Mouse (Mus musculus) liver, embryonic 14.5 days (tissue): ENCODE measurements around the gene Tnfsf13b. TPM values are rescaled to one million over a fixed set of nuclear protein-coding genes. Genes with fewer than 3 reads are reported as not detected.

Source experiments
- ATAC-seq: fragments of 200-750 bp; cut with Nextera tagmentation; 2 replicates; pipeline ENCODE4 v1.8.0; 2017; ENCODE audit warnings: moderate number of reproducible peaks, mild to moderate bottlenecking, moderate library complexity; ENCODE audit not compliant: insufficient read depth
- DNase-seq, 3 experiments: peaks; one replicate each; pipeline ENCODE4 v3.0.0-alpha.2; 2012 to 2013; ENCODE audit warnings: low read depth in 3 of 3, low spot score in 3 of 3
- H3K27ac ChIP-seq: fragments of 300-500 bp; sonication (generic); 2 replicates; pipeline ENCODE4 v1.5.1; 2014; ENCODE audit warnings: moderate library complexity, mild to moderate bottlenecking, control low read depth, inconsistent platforms
- H3K27me3 ChIP-seq: fragments of 300-500 bp; sonication (generic); 2 replicates; pipeline ENCODE4 v1.6.1; 2014; ENCODE audit warnings: mild to moderate bottlenecking, low read length, moderate library complexity; ENCODE audit not compliant: control insufficient read depth, insufficient read depth
- H3K36me3 ChIP-seq: fragments of 300-500 bp; sonication (generic); replicated peaks from 2 replicates; pipeline ENCODE4 v1.6.1; 2014; ENCODE audit warnings: low read depth; ENCODE audit not compliant: control insufficient read depth, insufficient read depth
- H3K4me1 ChIP-seq, 2 experiments: fragments of 200-500 bp in 1 of 2; fragments of 300-500 bp in 1 of 2; sonication (generic) in 1 of 2; replicated peaks; 2 replicates each; pipeline ENCODE4 v1.6.1; 2012 to 2014; ENCODE audit warnings: antibody characterized with exemption in 1 of 2, inconsistent platforms in 1 of 2, low read length in 1 of 2; ENCODE audit not compliant: control insufficient read depth in 2 of 2, insufficient read depth in 2 of 2
- H3K4me2 ChIP-seq: fragments of 300-500 bp; sonication (generic); 2 replicates; pipeline ENCODE4 v1.6.1; 2014; ENCODE audit warnings: low read depth, mild to moderate bottlenecking, control low read depth, moderate library complexity
- H3K4me3 ChIP-seq, 2 experiments: fragments of 200-500 bp in 1 of 2; fragments of 300-500 bp in 1 of 2; sonication (generic) in 1 of 2; 2 replicates each; pipeline ENCODE4 v1.5.1; 2012 to 2014; ENCODE audit warnings: low read depth in 2 of 2, low read length in 2 of 2, mild to moderate bottlenecking in 2 of 2, control low read depth in 1 of 2, inconsistent platforms in 1 of 2, moderate library complexity in 1 of 2; ENCODE audit not compliant: insufficient read depth in 1 of 2
- H3K9ac ChIP-seq: fragments of 300-500 bp; sonication (generic); replicated peaks from 2 replicates; pipeline ENCODE4 v1.6.1; 2014; ENCODE audit warnings: mild to moderate bottlenecking, control low read depth, moderate library complexity
- H3K9me3 ChIP-seq: fragments of 300-500 bp; sonication (generic); 2 replicates; pipeline ENCODE4 v1.6.1; 2016; ENCODE audit warnings: low read length, mixed read lengths; ENCODE audit not compliant: control insufficient read depth
- CTCF ChIP-seq: IDR thresholded peaks from 2 replicates; pipeline ENCODE4 v1.5.1; 2016; ENCODE audit warnings: antibody characterized with exemption, low read depth, control low read depth
- EP300 ChIP-seq: IDR thresholded peaks from 2 replicates; pipeline ENCODE4 v1.6.1; 2016; ENCODE audit warnings: antibody characterized with exemption, low read depth
- WGBS: fragments of 180-500 bp; shearing (Covaris S2); extraction: QIAGEN DNeasy Blood & Tissue Kit; methylation state at CpG from one replicate; pipeline ENCODE4 v1.1.7; 2014; ENCODE audit not compliant: insufficient replicate concordance; 5-methylcytosine and 5-hydroxymethylcytosine counted together
- polyA plus RNA-seq, 2 experiments: library from polyadenylated mRNA; depleted of rRNA in 1 of 2; stranded (reverse) in 1 of 2; unstranded in 1 of 2; fragments of >200 nt; fragmentation: Nextera tagmentation in 1 of 2; extraction: Ambion mirVana in 1 of 2; gene quantifications; 2 replicates each; pipeline versions ENCODE4 v1.2.1 to v1.2.3; 2012 to 2014

Tnfsf13b gene
- polyA plus RNA-seq, 2 experiments = 0.15 to 0.17 TPM

GRCm38 (mm10) chr8:9975898-9976611, 30.2 kb upstream of the Tnfsf13b start:
- peaks cover 4% of the 10 kb centered on the region for H3K36me3 ChIP-seq
- peak overlapping the region; percentile 87 for H3K4me2 ChIP-seq
- TF ChIP-seq EP300 (no peak), CTCF (peak; percentile 76)
- DNase-seq (peak; percentile 93 to 95 (median 93)), ATAC-seq (peak; percentile 91)
- peak overlapping the region; percentile 64 to 71 for H3K4me3 ChIP-seq
- WGBS = under 1% methylated on average over 46 of the region's 47 CpGs
- no peaks in the 10 kb centered on the region for H3K27me3 ChIP-seq
- peaks cover 15 to 29% of the 10 kb centered on the region in 2 experiments for H3K4me1 ChIP-seq
- H3K9ac ChIP-seq = peak overlapping the region; percentile 58
- H3K27ac ChIP-seq = no peak overlapping the region
- H3K9me3 ChIP-seq = no peaks in the 10 kb centered on the region

- peak overlapping the region; percentile 74 to 79 for H3K4me3 ChIP-seq
- 32% methylated on average over 15 of the region's 15 CpGs for WGBS
- H3K27ac ChIP-seq = peak overlapping the region; percentile 34
- peaks cover 3% of the 10 kb centered on the region for H3K36me3 ChIP-seq
- TF ChIP-seq CTCF = no peak
- TF ChIP-seq EP300 = no peak
- H3K27me3 ChIP-seq = no peaks in the 10 kb centered on the region
- H3K4me1 ChIP-seq = peaks cover 15 to 29% of the 10 kb centered on the region in 2 experiments
- peak overlapping the region; percentile 87 for H3K4me2 ChIP-seq
- no peak for DNase-seq
- peak overlapping the region; percentile 64 for H3K9ac ChIP-seq
- ATAC-seq = no peak
- H3K9me3 ChIP-seq = no peaks in the 10 kb centered on the region
Observed at GRCm38 (mm10) chr8:9977016-9977415, 29.3 kb upstream of the Tnfsf13b start.

- TF ChIP-seq CTCF (no peak), EP300 (no peak)
- peak; percentile 71 for ATAC-seq
- H3K4me3 ChIP-seq = peak within 1 kb of the TSS; percentile 74 to 79
- peaks cover 15 to 29% of the 10 kb centered on the region in 2 experiments for H3K4me1 ChIP-seq
- H3K4me2 ChIP-seq = peak within 1 kb of the TSS; percentile 87
- peak within 1 kb of the TSS; percentile 48 for H3K27ac ChIP-seq
- no peaks in the 10 kb centered on the region for H3K27me3 ChIP-seq
- H3K36me3 ChIP-seq = no peaks in the 10 kb centered on the region
- H3K9me3 ChIP-seq = no peaks in the 10 kb centered on the region
- H3K9ac ChIP-seq = peak within 1 kb of the TSS; percentile 64
- WGBS = under 1% methylated on average over 67 of the region's 68 CpGs
- DNase-seq = peak; percentile 92 to 94 (median 93)
Observed at GRCm38 (mm10) chr8:9977573-9978314, 28.5 kb upstream of the Tnfsf13b start, which contains the start of the genes Lig4 and Abhd13. TSS of gene Lig4 (minus strand) at chr8:9977686. TSS of gene Abhd13 (plus strand) at chr8:9977707.

DNA sequence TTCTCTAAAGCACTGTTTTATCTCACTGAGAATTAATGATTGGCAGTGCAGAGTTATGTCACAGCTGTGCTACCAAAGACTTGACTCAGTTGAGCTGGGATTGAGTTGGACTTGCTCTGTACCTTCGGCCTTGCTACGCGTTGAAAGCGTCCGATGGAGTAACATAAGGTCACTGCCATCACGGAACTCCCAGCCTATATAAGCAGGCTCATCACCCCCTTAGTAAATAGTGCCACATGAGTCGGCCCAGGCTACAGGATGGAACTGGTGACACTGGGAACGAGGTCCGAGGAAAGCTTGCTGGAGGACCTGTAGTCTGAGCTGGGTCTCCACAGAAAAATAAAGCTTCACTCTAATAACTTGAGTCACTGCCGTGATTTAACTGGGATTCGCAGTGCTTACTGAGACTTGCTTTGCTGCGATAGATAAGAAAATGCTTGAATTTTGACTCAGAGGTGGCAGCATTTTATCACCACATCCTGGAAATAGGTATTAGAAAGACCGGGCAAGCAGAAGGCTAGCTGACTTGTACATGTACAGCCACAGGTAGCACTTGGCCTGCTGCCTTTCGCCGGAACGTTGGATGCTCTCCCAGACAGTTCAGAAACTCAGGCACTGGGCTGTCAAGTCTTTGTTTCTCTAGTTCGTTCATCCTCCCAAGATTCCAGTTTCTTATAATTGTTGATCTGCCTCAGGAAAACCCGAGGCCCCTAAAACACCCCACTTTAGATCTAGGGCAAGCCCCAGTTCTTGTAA, 27.6 kb upstream of the Tnfsf13b start:
- no peaks in the 10 kb centered on the region for H3K36me3 ChIP-seq
- ATAC-seq (no peak), DNase-seq (no peak)
- H3K27ac ChIP-seq = no peak overlapping the region
- peak overlapping the region; percentile 62 for H3K9ac ChIP-seq
- no peak for TF ChIP-seq CTCF
- no peak for TF ChIP-seq EP300
- H3K4me2 ChIP-seq = peak overlapping the region; percentile 87
- peak overlapping the region; percentile 74 to 79 for H3K4me3 ChIP-seq
- H3K27me3 ChIP-seq = no peaks in the 10 kb centered on the region
- WGBS = 39% methylated on average over 18 of the region's 18 CpGs
- H3K9me3 ChIP-seq = no peaks in the 10 kb centered on the region
- peaks cover 15 to 29% of the 10 kb centered on the region in 2 experiments for H3K4me1 ChIP-seq
